Mouse (Mus musculus): ENCODE measurements at regions not wholly inside any gene's neighbourhood (a gene's known extent, or its start where the extent isn't known, plus 50 kb on each side); places are given as distances from the start of the nearest gene placed in this dataset.

DNA sequence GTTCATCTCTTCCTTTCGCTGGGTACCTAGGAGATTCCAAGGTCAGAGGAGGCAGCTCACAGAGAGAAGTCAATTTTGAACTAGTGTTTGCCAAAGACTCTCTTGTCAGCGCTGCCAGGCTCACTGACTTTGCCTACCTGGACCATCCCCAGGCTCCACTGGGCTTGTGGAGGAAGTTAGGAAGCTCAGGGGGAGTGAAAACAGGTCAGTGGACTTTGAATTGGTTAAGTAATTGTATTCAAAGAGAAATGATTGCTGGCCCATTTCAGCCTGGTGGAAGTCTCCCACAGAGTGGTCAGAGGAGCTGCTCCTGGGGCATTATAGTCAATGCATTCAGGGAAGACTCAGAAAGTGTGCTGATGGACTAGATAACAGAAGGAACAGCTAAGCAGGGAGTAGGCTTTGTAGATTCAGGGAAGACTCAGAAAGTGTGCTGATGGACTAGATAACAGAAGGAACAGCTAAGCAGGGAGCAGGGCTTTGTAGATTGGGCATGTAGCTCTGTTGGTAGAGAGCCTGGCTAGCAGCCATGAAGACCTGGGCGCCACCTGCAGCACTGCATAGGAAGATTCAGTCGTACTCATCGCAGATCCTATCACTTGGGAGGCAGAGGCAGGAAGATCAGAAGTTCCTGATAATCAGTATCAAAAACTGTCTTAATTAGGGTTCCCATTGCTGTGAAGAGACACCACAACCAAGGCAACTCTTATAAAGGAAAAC, 173.1 kb downstream of the Inhbb start:
- Histone ChIP-seq H3K9ac (replicated peaks; ENCODE audit: low read depth, low read length) (no peak overlapping the region), H3K4me1 (ENCODE audit: control insufficient read depth, insufficient read depth) (no peaks in the 10 kb centered on the region), H3K36me3 (replicated peaks; ENCODE audit: control insufficient read depth, insufficient read depth, low read length) (no peaks in the 10 kb centered on the region), H3K4me3 (ENCODE audit: low read depth, low read length) (no peak overlapping the region), H3K27me3 (ENCODE audit: control insufficient read depth, insufficient read depth, low read length) (no peaks in the 10 kb centered on the region), H3K9me3 (replicated peaks; ENCODE audit: control insufficient read depth, low read length) (no peaks in the 10 kb centered on the region), H3K27ac (ENCODE audit: low read depth) (no peak overlapping the region), H3K4me2 (ENCODE audit: low read depth, low read length) (no peak overlapping the region)
- ATAC-seq (ENCODE audit: insufficient read depth, low read depth) (no peak), DNase-seq (ENCODE audit: low spot score) (no peak)
- 72% methylated on average over 5 of the region's 5 CpGs for WGBS
- TF ChIP-seq EP300 (IDR thresholded peaks at IDR 0.05; ENCODE audit: low read depth) = no peak
- TF ChIP-seq CTCF (IDR thresholded peaks at IDR 0.05; ENCODE audit: low read depth) = no peak

DNA sequence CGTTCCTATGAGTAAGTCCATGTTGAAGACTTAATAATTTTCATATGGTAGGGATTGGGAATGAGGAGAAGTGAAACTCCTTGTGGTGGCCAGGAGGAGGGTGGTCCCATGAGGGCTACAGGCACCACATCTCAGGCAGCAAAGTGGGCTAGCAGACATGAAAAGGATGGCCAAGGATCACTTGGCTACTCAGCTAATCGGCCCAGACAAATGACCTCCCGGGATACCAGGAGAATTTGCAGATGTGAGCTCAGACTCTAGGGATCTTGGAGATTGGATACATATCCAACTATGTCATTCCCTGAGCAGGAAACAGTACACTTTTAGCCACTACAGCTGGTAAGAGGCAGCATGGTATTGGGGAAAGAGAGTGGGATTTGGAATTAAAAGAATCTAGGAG, 174.9 kb downstream of the Inhbb start:
- H3K9me3 ChIP-seq (replicated peaks; ENCODE audit: control insufficient read depth, low read length) = no peaks in the 10 kb centered on the region
- TF ChIP-seq CTCF (IDR thresholded peaks at IDR 0.05; ENCODE audit: low read depth) = no peak
- TF ChIP-seq EP300 (IDR thresholded peaks at IDR 0.05; ENCODE audit: low read depth) = no peak
- no peak overlapping the region for H3K4me3 ChIP-seq (ENCODE audit: low read depth, low read length)
- H3K9ac ChIP-seq (replicated peaks; ENCODE audit: low read depth, low read length) = no peak overlapping the region
- H3K4me2 ChIP-seq (ENCODE audit: low read depth, low read length) = no peak overlapping the region
- 66% methylated on average over 3 of the region's 3 CpGs for WGBS
- no peaks in the 10 kb centered on the region for H3K36me3 ChIP-seq (replicated peaks; ENCODE audit: control insufficient read depth, insufficient read depth, low read length)
- no peaks in the 10 kb centered on the region for H3K4me1 ChIP-seq (ENCODE audit: control insufficient read depth, insufficient read depth)
- H3K27ac ChIP-seq (ENCODE audit: low read depth) = no peak overlapping the region
- no peak for ATAC-seq (ENCODE audit: insufficient read depth, low read depth)
- DNase-seq (ENCODE audit: low spot score) = no peak
- H3K27me3 ChIP-seq (ENCODE audit: control insufficient read depth, insufficient read depth, low read length) = no peaks in the 10 kb centered on the region

DNA sequence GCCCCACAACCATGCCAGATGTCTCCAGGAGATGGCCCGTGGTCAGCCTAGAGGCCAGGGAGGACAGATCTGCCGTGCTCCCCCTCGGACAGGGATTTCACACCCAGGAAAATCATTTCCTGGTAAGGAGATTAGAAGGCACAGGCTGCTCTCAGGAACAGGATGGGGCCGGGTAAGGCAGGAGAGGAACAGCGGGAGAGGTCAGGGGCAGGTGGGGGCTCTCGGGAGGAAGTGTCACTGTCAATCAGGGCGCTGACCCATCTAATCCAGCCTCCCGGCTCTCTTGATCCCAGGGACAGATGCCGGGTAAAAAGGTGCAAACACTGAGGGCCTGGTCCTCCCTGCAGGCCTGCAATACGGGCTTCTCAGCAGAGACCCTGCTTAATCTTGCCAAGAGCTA, 183.6 kb downstream of the Inhbb start:
- TF ChIP-seq CTCF (IDR thresholded peaks at IDR 0.05; ENCODE audit: low read depth) (no peak), EP300 (IDR thresholded peaks at IDR 0.05; ENCODE audit: low read depth) (no peak)
- H3K4me2 ChIP-seq (ENCODE audit: low read depth, low read length) = no peak overlapping the region
- H3K4me1 ChIP-seq (ENCODE audit: control insufficient read depth, insufficient read depth) = 0 out of 2 replicates have a peak, but pooled peaks cover 6% of the 10 kb centered on the region
- no peak overlapping the region for H3K9ac ChIP-seq (replicated peaks; ENCODE audit: low read depth, low read length)
- H3K36me3 ChIP-seq (replicated peaks; ENCODE audit: control insufficient read depth, insufficient read depth, low read length) = no peaks in the 10 kb centered on the region
- WGBS = 44% methylated on average over 10 of the region's 10 CpGs
- no peak overlapping the region for H3K27ac ChIP-seq (ENCODE audit: low read depth)
- ATAC-seq (ENCODE audit: insufficient read depth, low read depth) (no peak), DNase-seq (ENCODE audit: low spot score) (no peak)
- H3K4me3 ChIP-seq (ENCODE audit: low read depth, low read length) = no peak overlapping the region
- H3K9me3 ChIP-seq (replicated peaks; ENCODE audit: control insufficient read depth, low read length) = no peaks in the 10 kb centered on the region
- no peaks in the 10 kb centered on the region for H3K27me3 ChIP-seq (ENCODE audit: control insufficient read depth, insufficient read depth, low read length)

DNA sequence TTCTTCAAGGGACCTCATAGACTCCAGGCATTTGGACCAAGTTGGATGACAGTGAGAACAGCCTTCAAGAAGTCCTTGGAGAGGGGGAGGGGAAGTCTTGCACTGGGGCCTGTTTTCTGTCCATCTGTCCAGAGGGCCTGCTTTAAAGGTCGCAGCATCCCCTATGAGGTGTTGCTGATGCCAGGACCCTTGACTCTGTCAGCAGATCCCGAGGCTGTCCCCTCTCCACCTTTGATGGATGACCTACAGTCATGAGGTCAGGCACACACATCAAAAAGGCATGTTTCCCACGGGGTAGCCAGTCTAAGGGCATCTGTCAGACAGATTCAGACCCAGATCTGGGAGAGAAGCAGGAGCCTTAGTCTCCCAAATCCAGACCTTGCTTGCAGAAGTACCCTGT, 183.4 kb upstream of the Gli2 start:
- 26% methylated on average over 3 of the region's 3 CpGs for WGBS
- 0 out of 2 replicates have a peak, but pooled peaks cover 6% of the 10 kb centered on the region for H3K4me1 ChIP-seq (ENCODE audit: control insufficient read depth, insufficient read depth)
- H3K27me3 ChIP-seq (ENCODE audit: control insufficient read depth, insufficient read depth, low read length) = no peaks in the 10 kb centered on the region
- no peak overlapping the region for H3K4me3 ChIP-seq (ENCODE audit: low read depth, low read length)
- ATAC-seq (ENCODE audit: insufficient read depth, low read depth) = peak; percentile 36; the same call in 1 of the 2 replicates
- H3K9me3 ChIP-seq (replicated peaks; ENCODE audit: control insufficient read depth, low read length) = 0 out of 2 replicates have a peak, but pooled peaks cover 7% of the 10 kb centered on the region
- TF ChIP-seq CTCF (IDR thresholded peaks at IDR 0.05; ENCODE audit: low read depth) (no peak), EP300 (IDR thresholded peaks at IDR 0.05; ENCODE audit: low read depth) (no peak)
- H3K27ac ChIP-seq (ENCODE audit: low read depth) = no peak overlapping the region
- no peaks in the 10 kb centered on the region for H3K36me3 ChIP-seq (replicated peaks; ENCODE audit: control insufficient read depth, insufficient read depth, low read length)
- no peak overlapping the region for H3K4me2 ChIP-seq (ENCODE audit: low read depth, low read length)
- no peak for DNase-seq (ENCODE audit: low spot score)
- H3K9ac ChIP-seq (replicated peaks; ENCODE audit: low read depth, low read length) = no peak overlapping the region

DNA sequence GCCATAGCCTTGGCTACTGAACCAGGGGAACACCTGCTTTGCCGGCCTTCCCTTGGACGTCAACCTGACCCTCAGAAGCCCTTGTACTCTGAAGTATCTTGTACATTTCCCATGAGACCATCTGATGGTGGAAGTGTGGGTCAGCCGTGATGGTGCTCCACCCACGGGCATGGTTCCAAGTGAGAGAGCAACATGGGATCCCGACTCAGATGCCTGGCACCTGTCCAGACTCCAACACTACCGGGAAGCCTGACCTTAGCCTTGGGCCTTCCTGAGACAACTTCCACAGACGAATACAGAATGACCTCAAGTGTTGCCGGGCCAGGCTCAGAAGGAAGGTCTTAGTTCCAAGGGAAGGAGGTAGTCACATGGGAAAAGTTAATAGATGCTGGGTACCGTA, 181.0 kb upstream of the Gli2 start:
- Histone ChIP-seq H3K4me1 (ENCODE audit: control insufficient read depth, insufficient read depth) (0 out of 2 replicates have a peak, but pooled peaks cover 6% of the 10 kb centered on the region), H3K9me3 (replicated peaks; ENCODE audit: control insufficient read depth, low read length) (0 out of 2 replicates have a peak, but pooled peaks cover 7% of the 10 kb centered on the region), H3K36me3 (replicated peaks; ENCODE audit: control insufficient read depth, insufficient read depth, low read length) (no peaks in the 10 kb centered on the region), H3K4me2 (ENCODE audit: low read depth, low read length) (no peak overlapping the region), H3K9ac (replicated peaks; ENCODE audit: low read depth, low read length) (no peak overlapping the region), H3K27me3 (ENCODE audit: control insufficient read depth, insufficient read depth, low read length) (no peaks in the 10 kb centered on the region), H3K4me3 (ENCODE audit: low read depth, low read length) (no peak overlapping the region), H3K27ac (ENCODE audit: low read depth) (no peak overlapping the region)
- ATAC-seq (ENCODE audit: insufficient read depth, low read depth) = peak; percentile 48; the same call in 1 of the 2 replicates
- peak; percentile 26 for DNase-seq (ENCODE audit: low spot score)
- 35% methylated on average over 9 of the region's 9 CpGs for WGBS
- TF ChIP-seq EP300 (IDR thresholded peaks at IDR 0.05; ENCODE audit: low read depth) (0 out of 2 replicates have a peak, but pooled peaks have one; percentile 23), CTCF (IDR thresholded peaks at IDR 0.05; ENCODE audit: low read depth) (no peak)

DNA sequence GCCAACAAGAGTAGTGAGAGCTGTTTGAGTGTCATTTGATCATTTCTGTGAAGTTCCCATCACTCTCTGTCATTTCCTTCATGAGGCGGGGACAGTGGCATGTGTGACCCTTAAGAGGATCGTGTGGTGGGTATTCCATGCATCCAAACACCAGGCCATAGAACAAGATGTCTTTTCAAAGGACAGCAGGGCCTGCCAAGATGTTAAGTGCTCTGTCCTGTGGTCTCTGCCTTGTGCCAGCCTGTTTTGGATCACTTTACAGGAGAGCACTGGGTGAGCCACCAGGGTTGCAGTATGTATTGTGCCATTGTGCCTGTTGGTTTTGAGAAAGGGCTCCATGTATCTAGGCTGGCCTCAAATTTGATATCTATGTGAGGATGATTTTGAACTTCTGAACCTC, 173.6 kb upstream of the Gli2 start:
- Histone ChIP-seq H3K9ac (replicated peaks; ENCODE audit: low read depth, low read length) (no peak overlapping the region), H3K4me1 (ENCODE audit: control insufficient read depth, insufficient read depth) (peaks cover 11% of the 10 kb centered on the region), H3K27ac (ENCODE audit: low read depth) (no peak overlapping the region), H3K4me2 (ENCODE audit: low read depth, low read length) (no peak overlapping the region), H3K36me3 (replicated peaks; ENCODE audit: control insufficient read depth, insufficient read depth, low read length) (no peaks in the 10 kb centered on the region), H3K4me3 (ENCODE audit: low read depth, low read length) (no peak overlapping the region), H3K27me3 (ENCODE audit: control insufficient read depth, insufficient read depth, low read length) (no peaks in the 10 kb centered on the region), H3K9me3 (replicated peaks; ENCODE audit: control insufficient read depth, low read length) (no peaks in the 10 kb centered on the region)
- DNase-seq (ENCODE audit: low spot score) = no peak
- TF ChIP-seq CTCF (IDR thresholded peaks at IDR 0.05; ENCODE audit: low read depth) (no peak), EP300 (IDR thresholded peaks at IDR 0.05; ENCODE audit: low read depth) (no peak)
- ATAC-seq (ENCODE audit: insufficient read depth, low read depth) = no peak
- 62% methylated on average over 2 of the region's 2 CpGs for WGBS

All from heart, postnatal 0 days (tissue).